8 mouse cellular contexts compared by ENCODE assay signal in the genomic region with DNA sequence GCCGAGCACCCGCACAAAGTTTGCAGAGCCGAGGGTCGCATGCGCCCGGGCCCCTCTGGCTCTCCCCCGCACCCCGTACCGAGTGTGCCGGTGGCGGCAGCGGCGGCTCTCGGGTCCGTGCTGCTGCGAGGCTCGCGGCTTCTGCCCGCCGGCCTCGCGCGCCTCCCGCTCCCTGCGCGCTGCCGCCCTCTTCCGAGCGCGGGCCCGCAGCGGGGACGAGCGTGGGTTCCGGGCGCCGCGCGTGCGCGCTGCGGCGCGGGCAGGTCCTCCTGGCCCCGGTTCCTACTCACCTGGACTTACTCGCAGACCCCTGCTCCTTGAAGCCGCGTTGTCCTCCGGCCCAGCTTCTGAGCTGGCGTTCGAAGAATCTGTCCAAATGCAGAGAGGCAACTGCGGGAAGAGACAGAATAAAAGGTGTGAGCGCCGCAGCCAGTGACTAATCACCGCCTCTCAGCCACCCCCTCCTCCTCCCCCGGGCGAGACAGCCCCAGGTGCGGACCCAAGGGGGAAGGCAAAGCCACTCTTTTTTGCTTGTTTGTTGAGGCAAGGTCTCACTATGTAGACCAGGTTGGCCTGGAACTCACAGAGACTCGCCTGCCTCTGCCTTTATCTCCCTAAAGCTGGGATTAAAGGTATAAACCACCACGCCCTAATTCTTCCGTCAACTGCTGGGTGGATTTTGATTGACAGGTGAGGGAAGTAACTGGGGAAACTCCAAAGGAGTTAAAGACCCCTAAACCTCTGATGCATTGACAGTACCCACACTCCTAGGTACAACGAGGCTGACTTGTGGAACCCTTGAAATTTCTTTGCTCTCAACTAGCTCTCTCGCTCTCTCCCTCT. TPM values are rescaled to one million over a fixed set of nuclear protein-coding genes. Genes with fewer than 3 reads are reported as not detected.
DNase-seq lines count a peak whose midpoint lies in the region; ATAC-seq and TF ChIP-seq lines count a peak whose summit lies in the region.

No protein-coding gene starts in this region.

- H3K9ac ChIP-seq in ES-E14 (ENCODE audit: insufficient read depth, low read depth, low read length, poor library complexity, severe bottlenecking) = peak overlapping the region; percentile 72
- H3K9ac ChIP-seq in embryonic facial prominence, embryonic 14.5 days (ENCODE audit: low read depth, low read length) = peak overlapping the region; percentile 72

- no peaks in the 10 kb centered on the region for H3K36me3 ChIP-seq in ES-E14 (ENCODE audit: control insufficient read depth, insufficient read depth, low read length, poor library complexity, severe bottlenecking)
- no peaks in the 10 kb centered on the region for H3K36me3 ChIP-seq in embryonic facial prominence, embryonic 14.5 days (ENCODE audit: control insufficient read depth, insufficient read depth, low read length)

- no peak overlapping the region for H3K27ac ChIP-seq in ES-E14 (ENCODE audit: insufficient read depth, low read depth, low read length, poor library complexity, severe bottlenecking)
- peak overlapping the region; percentile 67 for H3K27ac ChIP-seq in embryonic facial prominence, embryonic 14.5 days (replicated peaks; ENCODE audit: low read depth, low read length)

- H3K4me2 ChIP-seq in embryonic facial prominence, embryonic 14.5 days (ENCODE audit: low read depth, low read length) = peak overlapping the region; percentile 86

- WGBS in embryonic facial prominence, embryonic 14.5 days = 4% methylated on average over 29 of the region's 63 CpGs

- in situ Hi-C loops in ES-E14 (cut with MboI; ENCODE audit: low sequenced_read_pairs in 2 of 2, unreplicated experiment in 2 of 2) = no loop called here

- no peaks in the 10 kb centered on the region for H3K9me3 ChIP-seq in ES-E14 (ENCODE audit: control insufficient read depth, insufficient read depth, low read depth, low read length)
- no peaks in the 10 kb centered on the region for H3K9me3 ChIP-seq in embryonic facial prominence, embryonic 14.5 days (ENCODE audit: control insufficient read depth, low read length)

- ATAC-seq in embryonic facial prominence, embryonic 14.5 days (ENCODE audit: low read depth) = peak; percentile 58

- peak overlapping the region; percentile 74 to 89 for H3K4me3 ChIP-seq in ES-E14 (ENCODE audit: insufficient read depth in 1 of 2, low read depth in 1 of 2, low read length in 2 of 2, poor library complexity in 1 of 2, severe bottlenecking in 1 of 2)
- H3K4me3 ChIP-seq in embryonic facial prominence, embryonic 14.5 days (ENCODE audit: low read depth, low read length) = peak overlapping the region; percentile 68

- intact Hi-C loops in heart, postnatal 10 days (cut with DNase I) = loop anchor here (5.0 kb wide), 1 partner anchor 59 kb away; the partner anchor contains the start of genes Acaca and Tada2a

- DNase-seq in ES-E14 (ENCODE audit: low read depth, low spot score) = peak; percentile 27
- DNase-seq in adrenal gland, postnatal 10 days = peak; percentile 77
- peak; percentile 66 for DNase-seq in embryonic facial prominence, embryonic 14.5 days (ENCODE audit: low spot score)
- peak; percentile 48 to 56 for DNase-seq in heart, postnatal 10 days
- peak; percentile 70 to 78 for DNase-seq in kidney, postnatal 4 days
- DNase-seq in lung, postnatal 4 days = peak; percentile 71 to 79
- DNase-seq in skeletal muscle tissue, adult 2 months (ENCODE audit: low read depth, low spot score) = peak; percentile 61
- DNase-seq in frontal cortex, postnatal 25 days (ENCODE audit: low spot score in 2 of 2) = no peak

- peaks cover 13% of the 10 kb centered on the region for H3K27me3 ChIP-seq in embryonic facial prominence, embryonic 14.5 days (replicated peaks; ENCODE audit: control insufficient read depth, insufficient read depth, low read length)

- H3K4me1 ChIP-seq in ES-E14 (ENCODE audit: control insufficient read depth in 2 of 2, insufficient read depth in 2 of 2, low read length in 2 of 2, poor library complexity in 1 of 2) = peaks cover 4 to 9% of the 10 kb centered on the region in 2 experiments; a peak in 2 of 4 replicates
- peaks cover 21% of the 10 kb centered on the region for H3K4me1 ChIP-seq in embryonic facial prominence, embryonic 14.5 days (ENCODE audit: control insufficient read depth, insufficient read depth, low read length)

TF ChIP-seq in ES-E14, 5 proteins besides CTCF, POLR2A, EP300 and RAD21:
- TF ChIP-seq MAFK (IDR thresholded peaks at IDR 0.05; ENCODE audit: insufficient read depth, low read depth, low read length) (no peak), HCFC1 (IDR thresholded peaks at IDR 0.05; ENCODE audit: borderline replicate concordance, insufficient read depth, low read length) (no peak), CHD2 (IDR thresholded peaks at IDR 0.05; ENCODE audit: low read depth, low read length) (no peak), ZC3H11A (IDR thresholded peaks at IDR 0.05; ENCODE audit: borderline replicate concordance, low read depth, low read length) (no peak)

RNA-seq across cellular contexts. Expression of gene Dusp14, which starts 0.6 kb away (rescaled TPM):
- 12.5 and 24.0 TPM in 2 replicates for total RNA-seq in ES-E14 (2012; rRNA removed)
- total RNA-seq in adrenal gland, postnatal 10 days (2021) = 1 to 10 TPM; 3.0 to 4.0 TPM
- 17.6 and 21.1 TPM in 2 replicates for polyA plus RNA-seq in embryonic facial prominence, embryonic 14.5 days (2014; fragmentation: Nextera tagmentation; extraction: Ambion mirVana)
- under 1 TPM; 0.43 to 0.79 TPM for total RNA-seq in heart, postnatal 10 days (2021)

Comparison
In these comparisons a context has a peak if more than half of its experiments do, and no peak if none do; other contexts are left out.
1. DNase-seq: peak in ES-E14 (single experiment), adrenal gland, postnatal 10 days (single experiment), embryonic facial prominence, embryonic 14.5 days (single experiment), heart, postnatal 10 days (2 of 2), kidney, postnatal 4 days (2 of 2), lung, postnatal 4 days (2 of 2) and skeletal muscle tissue, adult 2 months (single experiment); none in frontal cortex, postnatal 25 days (0 of 2).